Mouse (Mus musculus): ENCODE results near the gene Epha2.

Epha2 gene

DNA sequence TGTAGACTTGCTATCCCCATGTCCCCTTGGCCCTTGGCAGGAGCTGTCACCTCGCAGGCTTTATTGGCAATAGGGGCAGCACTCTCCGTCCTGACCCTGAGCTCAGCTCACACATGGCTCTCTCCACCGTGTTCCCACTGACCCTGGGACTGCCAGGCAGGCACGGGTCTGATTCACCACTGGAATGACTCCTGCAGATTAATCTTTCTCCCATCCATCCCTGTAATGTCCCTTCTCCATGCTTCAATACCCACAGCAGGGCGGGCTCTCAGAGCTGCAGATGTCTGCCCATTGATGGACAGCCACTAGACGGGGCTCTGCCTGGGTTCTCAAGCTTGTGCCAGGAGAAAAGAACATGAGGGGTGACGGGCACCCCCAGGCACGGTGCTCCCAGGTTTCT, 64.1 kb downstream of the Epha2 start:
- in situ Hi-C loops (cut with MboI, MseI): no loop called here

DNA sequence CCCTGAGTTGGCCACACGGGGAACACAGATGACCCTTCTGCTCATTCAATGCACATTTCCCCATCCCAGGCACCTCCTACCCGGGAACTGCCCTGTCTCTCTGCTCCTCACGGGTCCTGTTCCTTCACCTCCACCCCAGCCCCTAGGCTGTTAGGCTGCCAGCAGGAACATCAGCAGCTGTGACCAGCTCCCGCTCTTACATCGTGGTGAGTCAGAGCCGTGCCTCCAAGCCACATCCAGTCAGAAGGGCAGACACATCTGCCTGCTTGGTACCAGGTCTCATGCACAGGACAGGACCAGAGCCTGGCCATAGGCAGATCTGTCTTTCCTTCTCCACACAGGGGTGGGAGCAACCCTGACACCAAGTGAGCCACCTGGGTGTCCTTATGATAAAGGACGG, 64.8 kb downstream of the Epha2 start:
- in situ Hi-C loops (cut with MboI, MseI): no loop called here

DNA sequence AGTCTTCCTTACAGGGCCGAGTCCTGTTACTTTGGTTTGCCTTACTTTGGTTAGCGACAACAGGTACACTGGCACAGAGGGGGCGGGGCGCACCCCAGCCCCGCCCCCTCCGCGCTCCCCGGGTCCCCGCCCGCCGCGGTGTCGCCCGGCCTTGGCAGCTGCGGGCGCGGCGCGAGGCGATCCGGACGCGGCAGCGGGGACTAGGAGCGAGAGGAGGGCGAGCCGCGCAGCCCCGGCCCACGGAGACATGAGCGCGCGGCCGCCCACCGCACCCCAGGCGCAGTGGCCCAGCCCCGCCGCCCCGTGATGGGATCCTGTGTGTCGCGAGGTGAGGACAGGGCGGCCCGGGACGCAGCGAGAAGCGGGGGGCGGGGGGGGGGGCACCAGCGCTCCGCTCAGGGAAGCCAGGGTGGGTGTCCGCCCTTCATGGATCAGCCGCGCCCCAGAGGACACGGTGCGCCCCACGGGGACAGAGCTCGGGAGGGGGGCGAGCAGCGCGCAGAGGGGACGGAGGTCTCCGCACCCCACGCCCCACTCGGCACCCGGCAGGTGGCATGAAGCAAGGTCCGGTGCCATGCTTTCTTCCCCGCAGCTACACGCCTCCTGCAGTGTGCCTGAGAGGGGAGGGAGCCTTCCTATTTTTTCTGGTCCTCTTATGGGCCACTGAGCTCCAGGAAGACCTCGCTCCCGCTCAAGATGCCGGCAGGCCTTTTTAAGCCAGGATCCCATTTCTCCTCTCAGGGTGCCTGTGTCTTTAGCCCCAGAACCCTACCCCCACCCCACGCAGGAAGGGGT, 67.2 kb downstream of the Epha2 start, which contains the start of gene Fam131c:
Gene Fam131c, plus strand, starts transcription at position 224 of the 795 bp plus-strand sequence.
- in situ Hi-C loops (cut with MboI, MseI): no loop called here

DNA sequence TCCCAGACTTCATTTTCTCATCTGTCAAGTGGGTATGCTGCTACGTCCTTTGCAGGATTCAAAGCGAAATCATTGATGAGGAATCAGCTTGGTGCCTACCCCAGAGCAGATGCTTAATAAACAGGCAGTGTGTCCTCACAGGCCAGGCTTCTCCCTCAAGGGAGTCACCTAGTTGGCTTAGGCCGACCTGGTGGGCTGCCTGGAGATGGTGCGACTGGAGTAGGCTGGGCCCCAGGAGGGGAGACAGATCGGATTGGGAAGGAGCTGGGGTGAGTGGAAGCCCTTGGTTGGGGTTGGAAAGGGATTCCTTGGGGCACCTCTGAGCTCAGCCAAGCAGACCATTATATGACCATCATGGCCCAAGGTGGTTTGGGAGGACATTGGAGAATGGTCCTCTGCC, 71.4 kb downstream of the Epha2 start:
- in situ Hi-C loops (cut with MboI, MseI): no loop called here

Measured in regulatory T cell (primary cell).